Mouse (Mus musculus): ENCODE results near the gene Col18a1.

GRCm38 (mm10) chr10:77157245-77158019 lies 8.9 kb downstream of the Col18a1 start:
- TF ChIP-seq EP300 (IDR thresholded peaks at IDR 0.05; ENCODE audit: low read depth) = no peak
- TF ChIP-seq CTCF (IDR thresholded peaks at IDR 0.05; ENCODE audit: low read depth) = peak; percentile 26; the same call in 1 of the 2 replicates

Measured in liver, postnatal 0 days (tissue).